Mouse (Mus musculus): Measurements from ENCODE around the gene Spaar.

DNA sequence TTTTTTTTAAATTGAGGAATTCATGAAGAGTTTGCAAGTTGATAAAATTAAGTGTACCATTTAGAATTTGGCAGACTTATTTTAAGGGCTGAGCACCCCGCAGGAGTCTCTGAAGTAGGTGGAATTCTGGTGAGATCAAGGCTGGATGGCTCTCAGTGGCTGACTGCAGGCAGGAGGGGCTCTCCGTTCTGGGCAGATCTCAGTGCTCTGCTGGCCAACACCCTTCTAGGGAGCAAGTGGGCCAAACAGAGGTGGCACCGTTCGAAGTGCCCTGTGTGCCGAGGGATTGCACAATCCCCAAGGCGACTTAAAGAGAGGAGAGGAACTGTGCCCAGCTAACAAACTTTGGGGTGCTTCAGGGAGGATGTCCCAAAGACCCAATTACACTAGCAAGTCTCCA lies 20.0 kb upstream of the Spaar start, which contains the start of gene Olfr71:
- TF ChIP-seq CTCF (IDR thresholded peaks at IDR 0.05) = no peak
- 0 out of 2 replicates have a peak, but pooled peaks have one; percentile 52 for TF ChIP-seq EP300 (IDR thresholded peaks at IDR 0.05)
